Mouse (Mus musculus): ENCODE measurements around the gene Olfr406. TPM values are rescaled to one million over a fixed set of nuclear protein-coding genes. Genes with fewer than 3 reads are reported as not detected.

Gene Olfr406
- not detected in 2 replicates for polyA plus RNA-seq (2015; fragmentation: Nextera tagmentation; extraction: Ambion mirVana)

GRCm38 (mm10) chr11:74259508-74259907 is at the start of gene Olfr406:
TSS of gene Olfr406 (plus strand) at chr11:74259808.

GRCm38 (mm10) chr11:74211279-74211678 is 48.3 kb upstream of the Olfr406 start, which contains the start of gene Olfr43:
TSS of gene Olfr43 (minus strand) at chr11:74211379.

GRCm38 (mm10) chr11:74283436-74283835 is 23.8 kb downstream of the Olfr406 start, which contains the start of gene Olfr59:
TSS of gene Olfr59 (plus strand) at chr11:74283736.

Other genes with a start within 250 kb of the Olfr406 start
- not detected in 2 replicates for gene Olfr139, start 203.3 kb upstream of the Olfr406 start, polyA plus RNA-seq (2015; fragmentation: Nextera tagmentation; extraction: Ambion mirVana)
- not detected in 2 replicates for gene Olfr399, start 203.2 kb upstream of the Olfr406 start, polyA plus RNA-seq (2015; fragmentation: Nextera tagmentation; extraction: Ambion mirVana)
- gene Zfp616, start 189.9 kb upstream of the Olfr406 start, polyA plus RNA-seq (2015; fragmentation: Nextera tagmentation; extraction: Ambion mirVana) = not detected in 2 replicates
- gene Olfr401, start 146.1 kb upstream of the Olfr406 start, polyA plus RNA-seq (2015; fragmentation: Nextera tagmentation; extraction: Ambion mirVana) = not detected in 2 replicates
- not detected in 2 replicates for gene Olfr402, start 106.3 kb upstream of the Olfr406 start, polyA plus RNA-seq (2015; fragmentation: Nextera tagmentation; extraction: Ambion mirVana)
- not detected in 2 replicates for gene Olfr403, start 73.6 kb upstream of the Olfr406 start, polyA plus RNA-seq (2015; fragmentation: Nextera tagmentation; extraction: Ambion mirVana)
- gene Olfr43, start 48.4 kb upstream of the Olfr406 start, polyA plus RNA-seq (2015; fragmentation: Nextera tagmentation; extraction: Ambion mirVana) = not detected in 2 replicates
- not detected in 2 replicates for gene Olfr59, start 23.9 kb downstream of the Olfr406 start, polyA plus RNA-seq (2015; fragmentation: Nextera tagmentation; extraction: Ambion mirVana)
- gene Olfr410, start 78.2 kb downstream of the Olfr406 start, polyA plus RNA-seq (2015; fragmentation: Nextera tagmentation; extraction: Ambion mirVana) = not detected in 2 replicates
- not detected in 2 replicates for gene Olfr411, start 92.8 kb downstream of the Olfr406 start, polyA plus RNA-seq (2015; fragmentation: Nextera tagmentation; extraction: Ambion mirVana)
- gene Olfr412, start 102.3 kb downstream of the Olfr406 start, polyA plus RNA-seq (2015; fragmentation: Nextera tagmentation; extraction: Ambion mirVana) = not detected in 2 replicates